Mouse (Mus musculus): Measurements from ENCODE around the gene Plekha8.

Plekha8 gene

DNA sequence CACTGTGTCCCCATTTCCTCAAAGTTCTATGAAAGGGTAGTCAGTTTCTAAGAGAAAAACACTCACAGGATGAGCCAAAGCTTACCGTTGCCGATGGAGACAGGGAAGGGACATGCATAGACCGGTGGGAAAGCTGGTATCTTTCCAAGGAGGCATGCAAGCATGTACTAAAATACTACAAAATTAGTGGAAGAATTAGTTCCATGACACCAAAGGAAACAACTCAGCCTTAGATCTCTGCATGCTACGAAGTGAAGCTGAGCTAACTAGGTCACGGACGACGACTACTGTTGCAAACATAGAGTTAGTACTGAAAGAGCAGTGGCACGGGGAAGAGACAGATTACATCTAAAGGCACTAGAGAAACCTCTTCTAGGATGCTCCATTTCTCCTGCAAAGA is 8.0 kb upstream of the Plekha8 start:
- no peak for DNase-seq (ENCODE audit: low read depth, low spot score)

DNA sequence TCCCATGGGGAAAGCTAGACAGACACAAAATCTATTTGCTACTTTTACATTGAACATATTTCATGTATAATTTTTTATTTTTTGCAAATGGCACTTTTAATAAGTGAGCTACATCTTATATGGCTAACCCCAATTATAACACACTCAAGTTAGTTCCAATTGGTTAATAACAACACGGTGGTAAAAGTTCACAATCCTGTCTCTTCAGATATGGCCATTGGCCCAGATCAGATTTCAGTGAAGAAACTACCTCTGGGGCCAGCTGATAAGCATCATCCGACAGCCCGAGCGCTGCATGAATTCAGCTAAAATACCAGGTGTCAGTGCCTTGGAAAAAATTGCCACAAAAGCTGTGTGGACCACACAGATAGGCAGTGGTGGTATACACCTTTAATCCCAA is 7.2 kb upstream of the Plekha8 start:
- no peak for DNase-seq (ENCODE audit: low read depth, low spot score)

DNA sequence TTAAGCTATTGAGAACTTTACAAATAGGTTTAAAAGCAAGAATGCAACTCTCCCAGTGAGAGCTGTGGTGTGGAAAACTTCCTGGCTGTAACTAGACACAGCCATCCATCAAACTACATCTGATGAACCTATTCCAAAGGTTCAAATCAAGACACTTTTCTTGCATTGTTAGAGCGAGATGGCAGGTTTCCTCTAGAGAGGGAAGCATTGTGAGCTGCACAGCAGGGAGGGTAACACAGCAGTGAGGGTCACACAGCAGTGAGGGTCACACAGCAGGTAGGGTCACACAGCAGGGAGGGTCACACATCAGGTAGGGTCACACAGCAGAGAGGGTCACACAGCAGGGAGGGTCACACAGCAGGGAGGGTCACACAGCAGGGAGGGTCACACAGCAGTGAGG is 6.7 kb upstream of the Plekha8 start:
- no peak for DNase-seq (ENCODE audit: low read depth, low spot score)

DNA sequence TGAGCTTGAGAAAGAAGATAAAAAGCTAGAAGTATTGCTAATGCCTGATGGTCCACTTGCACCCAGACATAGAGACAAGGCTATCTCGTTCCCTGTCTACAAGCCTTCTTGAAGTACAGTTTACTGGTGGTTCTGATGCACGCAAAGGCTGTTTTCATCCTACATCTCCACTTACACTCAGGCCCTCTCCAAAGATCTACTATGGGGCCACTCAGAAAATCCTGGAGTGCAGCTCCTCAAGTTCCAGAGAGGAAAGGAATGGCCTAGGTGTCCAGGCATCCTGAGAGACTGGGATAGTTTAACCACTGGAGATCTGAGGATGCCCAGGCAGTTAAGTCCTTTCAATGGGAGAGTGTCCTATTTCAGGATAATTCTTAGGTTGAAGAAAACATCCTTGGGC is 4.2 kb upstream of the Plekha8 start:
- DNase-seq (ENCODE audit: low read depth, low spot score): no peak

DNA sequence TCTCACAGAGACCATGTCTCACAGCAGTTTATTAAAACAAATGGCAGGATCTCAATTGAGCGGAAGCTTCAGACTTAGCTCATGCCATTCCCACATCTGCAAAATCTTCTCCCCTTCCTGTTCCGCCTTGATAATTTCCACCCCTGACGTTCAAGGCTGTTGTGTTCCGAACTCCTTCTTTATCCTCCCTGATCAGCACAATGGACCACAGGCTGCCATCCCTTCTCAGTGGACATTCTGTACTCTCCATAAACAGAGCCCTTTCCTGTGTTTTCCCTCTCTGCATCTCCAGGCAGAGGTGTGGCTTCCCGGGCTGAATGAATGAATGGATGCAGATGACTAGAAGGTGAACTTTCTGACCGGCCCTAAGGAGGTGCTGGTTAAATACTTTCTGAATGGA is 3.1 kb upstream of the Plekha8 start:
- no peak for DNase-seq (ENCODE audit: low read depth, low spot score)

DNA sequence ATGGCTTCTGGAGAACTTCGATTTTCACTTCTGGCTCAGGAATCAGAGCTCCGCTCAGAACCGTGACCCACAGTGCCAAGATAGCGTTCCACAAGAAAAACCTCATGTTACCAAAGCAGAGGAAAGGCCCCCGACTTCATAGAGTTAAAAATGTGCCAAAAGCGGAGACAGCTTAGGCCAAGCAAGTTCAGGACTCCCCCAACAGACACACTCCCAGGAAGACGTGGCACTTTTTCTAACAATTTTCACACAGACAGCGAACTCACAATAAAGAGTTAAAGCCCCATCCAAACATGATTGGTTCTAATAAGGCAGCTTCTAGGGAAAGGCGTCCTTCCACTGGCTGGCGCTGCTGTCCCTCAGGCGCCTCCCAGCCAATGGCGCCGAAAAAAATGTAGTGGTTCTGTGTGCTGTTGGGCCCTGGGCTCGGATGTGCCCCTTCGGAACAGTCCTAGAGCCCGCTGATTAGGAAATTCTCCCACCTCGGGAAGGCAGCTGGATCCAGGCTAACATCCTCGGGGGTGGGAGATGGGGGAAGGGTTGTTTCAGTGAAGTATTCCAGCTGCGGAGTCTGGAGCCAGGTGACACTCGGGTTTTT is 1.9 kb upstream of the Plekha8 start:
- peak; percentile 82 for DNase-seq (ENCODE audit: low read depth, low spot score)

DNA sequence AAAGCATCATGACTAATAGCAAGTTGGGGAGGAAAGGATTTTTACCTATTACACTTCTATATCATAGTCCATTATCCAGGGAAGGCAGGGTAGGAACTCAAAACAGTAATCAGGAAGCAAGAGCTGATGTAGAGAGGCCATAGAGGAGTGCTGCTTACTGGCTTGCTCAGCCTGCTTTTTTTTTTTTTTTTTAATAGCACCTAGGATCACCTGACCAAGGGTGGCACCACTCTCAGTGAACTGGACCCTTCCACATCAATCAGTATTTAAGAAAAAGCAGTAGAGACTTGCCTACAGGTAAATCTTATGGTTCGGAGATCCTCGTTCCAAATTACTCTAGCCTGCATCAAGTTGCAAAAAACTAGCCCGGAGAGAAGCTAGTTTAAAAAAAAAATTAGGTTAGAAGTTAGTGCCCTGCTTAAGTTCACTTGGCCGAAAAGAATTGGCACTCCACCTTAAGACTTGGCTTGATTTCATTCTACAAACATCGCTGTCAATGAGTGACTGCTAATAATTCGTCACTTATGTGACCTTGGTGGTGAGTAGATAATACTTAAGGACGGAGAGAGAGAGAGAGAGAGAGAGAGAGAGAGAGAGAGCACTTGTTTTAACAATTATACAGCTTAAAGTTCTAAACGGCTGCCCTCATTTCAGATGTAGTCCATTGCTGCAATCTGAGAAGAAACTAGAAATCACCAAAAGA is 994 bp upstream of the Plekha8 start:
- no peak for DNase-seq (ENCODE audit: low read depth, low spot score)

DNA sequence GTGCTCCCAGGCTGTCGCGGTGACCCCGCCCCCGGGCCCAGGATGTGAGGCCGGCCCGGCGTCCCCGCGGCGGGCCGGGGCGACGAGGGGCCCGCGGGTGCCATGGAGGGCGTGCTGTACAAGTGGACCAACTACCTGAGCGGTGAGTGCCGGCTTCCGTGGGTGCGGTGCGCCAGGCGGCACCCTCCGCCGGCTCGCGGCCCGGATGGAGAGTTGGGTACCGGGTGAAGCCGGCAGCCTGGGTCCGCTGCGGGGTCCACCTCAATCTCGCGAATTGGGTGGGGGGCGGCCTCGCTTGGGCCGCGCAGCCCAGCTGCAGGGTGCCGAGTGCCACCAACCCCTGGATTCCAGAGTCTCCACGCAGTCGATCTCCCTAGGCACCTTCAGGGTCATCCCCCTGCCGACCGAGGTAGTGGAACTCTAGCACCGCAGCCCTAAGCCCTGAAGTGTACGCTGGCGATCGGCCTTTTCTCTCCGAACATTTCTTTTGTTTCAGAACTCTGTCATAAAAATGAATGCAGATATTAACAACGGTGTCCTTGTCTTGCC is 493 bp downstream of the Plekha8 start:
- no peak for DNase-seq (ENCODE audit: low read depth, low spot score)

DNA sequence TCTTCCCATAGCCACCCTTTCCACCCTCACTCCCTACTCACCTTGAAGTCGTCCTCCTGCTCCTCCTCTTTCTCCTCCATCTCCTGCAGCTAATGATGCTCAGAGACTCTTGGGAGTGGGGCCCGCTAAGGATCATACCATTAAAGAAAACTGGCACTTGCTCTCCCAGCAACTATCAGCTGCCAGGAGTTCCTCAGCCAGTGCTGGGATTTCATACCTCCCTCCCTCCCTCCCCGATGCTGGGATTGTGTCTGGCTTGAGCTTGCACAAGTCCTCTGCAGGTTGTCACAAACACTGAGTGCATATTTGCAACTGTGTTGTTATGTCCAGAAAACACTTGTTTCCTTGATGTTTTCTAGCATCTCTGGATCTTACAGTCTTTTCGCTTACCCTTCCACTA is 2.3 kb downstream of the Plekha8 start, which contains the start of gene Fkbp14:
Gene Fkbp14 (minus strand): TSS at position 101 of the 400 bp plus-strand sequence.
- no peak for DNase-seq (ENCODE audit: low read depth, low spot score)

DNA sequence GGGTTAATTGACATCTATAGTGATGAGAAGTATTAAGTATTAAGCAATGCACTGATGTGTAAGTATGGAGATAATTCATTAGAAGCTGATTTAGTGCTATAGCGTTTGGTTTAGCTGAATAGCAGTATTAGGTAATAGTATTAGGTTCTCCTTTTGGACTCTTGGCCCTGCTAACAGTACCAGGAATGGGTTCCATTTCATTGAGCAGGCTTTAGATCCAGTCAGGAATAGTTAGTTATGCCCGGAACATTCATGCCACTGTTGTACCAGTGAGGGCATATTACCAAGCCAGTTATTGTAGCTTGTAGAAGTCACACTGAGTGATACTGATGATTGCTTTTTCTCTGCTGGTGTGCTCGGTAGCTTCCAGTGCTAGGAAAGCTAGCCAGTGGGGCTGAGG is 2.8 kb downstream of the Plekha8 start:
- no peak for DNase-seq (ENCODE audit: low read depth, low spot score)

DNA sequence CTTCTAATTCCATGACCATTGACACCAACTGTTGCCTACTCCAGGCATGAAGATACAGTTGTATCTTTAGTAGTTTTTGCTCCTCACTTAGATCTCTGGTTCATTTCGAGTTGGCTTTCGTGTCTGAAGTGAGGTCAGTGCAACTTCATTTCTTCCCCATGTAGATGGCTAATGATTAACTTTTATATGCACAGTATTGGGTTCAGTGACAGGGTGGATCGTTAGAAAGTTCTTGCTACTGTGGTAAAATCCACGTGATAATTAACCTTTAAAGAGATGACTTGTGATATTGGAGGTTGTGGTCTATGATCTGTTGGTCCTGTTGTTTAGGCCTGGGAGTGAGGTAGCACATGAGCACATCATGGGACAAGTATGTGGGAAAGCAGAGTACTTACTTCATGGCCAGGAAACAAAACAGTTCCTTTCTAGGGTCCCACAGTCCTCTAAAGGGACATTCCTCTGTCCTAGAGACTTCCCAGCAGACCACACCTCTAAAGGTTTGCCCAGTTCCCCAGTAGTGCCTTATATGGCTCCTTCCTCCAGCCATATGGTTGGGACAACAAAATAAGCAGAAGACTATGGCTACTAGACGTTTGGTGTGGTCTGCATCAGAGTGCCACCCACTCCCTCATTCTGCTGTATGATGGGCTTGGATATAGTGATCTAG is 5.9 kb downstream of the Plekha8 start:
- DNase-seq (ENCODE audit: low read depth, low spot score): no peak

DNA sequence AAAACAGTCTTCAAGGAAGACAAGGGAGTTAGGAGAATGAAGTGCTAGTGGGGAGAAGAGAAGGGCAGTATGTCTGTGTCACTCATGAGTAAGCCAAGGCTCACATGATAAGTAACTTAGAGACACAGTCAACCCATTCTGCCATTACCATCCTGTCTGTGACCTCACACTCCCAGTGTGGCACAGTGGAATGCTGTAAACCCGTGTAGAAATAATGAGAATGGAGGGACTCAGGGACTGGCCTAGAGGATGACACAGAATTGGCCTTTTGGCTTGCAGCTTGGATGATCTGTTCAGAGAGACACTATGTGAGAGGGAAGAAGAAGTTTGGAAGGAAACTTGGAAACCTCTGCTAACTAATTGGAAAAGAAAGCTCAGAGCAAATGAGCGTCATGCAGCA is 8.0 kb downstream of the Plekha8 start:
- DNase-seq (ENCODE audit: low read depth, low spot score): no peak

DNA sequence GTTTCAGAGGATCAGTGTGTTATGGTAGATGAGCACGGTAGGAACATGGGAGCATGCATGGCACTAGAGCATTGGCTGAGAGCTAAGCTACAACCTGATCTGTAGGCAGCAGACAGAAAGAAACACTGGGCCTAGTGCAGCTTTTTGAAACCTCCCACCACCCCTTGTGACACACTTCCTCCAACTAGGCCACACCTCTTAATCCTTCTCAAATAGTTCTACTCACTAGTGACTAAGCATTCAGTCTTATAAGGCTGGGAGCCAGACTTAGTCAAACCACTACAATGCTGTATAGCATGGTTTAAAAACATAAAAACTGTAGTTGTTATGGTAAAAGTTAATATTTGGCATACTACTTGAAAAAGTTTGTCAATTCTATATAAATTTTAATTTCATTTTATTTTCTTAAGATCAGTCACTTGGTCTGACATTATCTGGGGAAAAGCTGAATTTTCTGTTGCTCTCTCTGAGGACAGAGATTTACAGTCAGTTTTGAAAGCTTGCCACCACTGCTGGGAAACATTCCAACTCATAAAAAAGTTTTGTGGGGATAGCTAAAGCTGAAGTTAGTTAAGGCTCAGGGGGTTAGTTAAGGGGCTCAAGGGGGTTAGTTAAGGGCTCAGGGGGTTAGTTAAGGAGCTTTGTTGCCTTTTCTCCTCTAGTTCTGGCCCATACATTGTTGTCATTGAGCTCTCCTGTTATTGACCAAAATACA is 9.2 kb downstream of the Plekha8 start:
- DNase-seq (ENCODE audit: low read depth, low spot score): no peak

DNA sequence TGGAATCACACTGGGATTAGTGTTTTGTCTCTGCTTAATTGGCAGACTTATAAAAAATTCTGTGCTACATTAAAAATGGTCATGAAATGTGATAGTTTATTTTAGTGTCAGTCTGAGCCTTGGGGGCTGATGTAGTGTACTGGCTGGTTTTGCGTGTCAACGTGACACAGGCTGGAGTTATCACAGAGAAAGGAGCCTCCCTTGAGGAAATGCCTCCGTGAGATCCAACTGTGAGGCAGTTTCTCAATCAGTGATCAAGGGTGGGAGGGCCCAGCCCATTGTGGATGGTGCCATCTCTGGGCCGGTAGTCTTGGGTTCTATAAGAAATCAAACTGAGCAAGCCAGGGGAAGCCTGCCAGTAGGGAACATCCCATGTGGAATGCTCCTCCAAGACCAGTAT is 11.3 kb downstream of the Plekha8 start:
- no peak for DNase-seq (ENCODE audit: low read depth, low spot score)

DNA sequence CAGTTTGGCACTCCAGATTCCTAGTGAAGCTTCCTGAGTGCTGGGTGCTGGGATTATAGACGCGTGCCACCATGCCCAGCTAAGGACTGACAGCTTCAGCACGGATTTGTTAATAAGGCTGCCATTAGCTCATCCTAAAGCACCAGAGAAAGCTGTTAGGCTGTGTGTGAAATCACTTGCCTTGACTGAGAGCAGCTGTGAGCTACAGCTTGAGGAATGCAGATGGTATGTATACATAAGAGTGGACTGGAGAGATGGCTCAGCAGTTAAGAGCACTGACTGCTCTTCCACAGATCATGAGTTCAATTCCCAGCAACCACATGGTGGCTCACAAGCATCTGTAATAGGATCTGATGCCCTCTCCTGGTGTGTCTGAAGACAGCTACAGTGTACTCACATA is 22.5 kb downstream of the Plekha8 start:
- no peak for DNase-seq (ENCODE audit: low read depth, low spot score)

DNA sequence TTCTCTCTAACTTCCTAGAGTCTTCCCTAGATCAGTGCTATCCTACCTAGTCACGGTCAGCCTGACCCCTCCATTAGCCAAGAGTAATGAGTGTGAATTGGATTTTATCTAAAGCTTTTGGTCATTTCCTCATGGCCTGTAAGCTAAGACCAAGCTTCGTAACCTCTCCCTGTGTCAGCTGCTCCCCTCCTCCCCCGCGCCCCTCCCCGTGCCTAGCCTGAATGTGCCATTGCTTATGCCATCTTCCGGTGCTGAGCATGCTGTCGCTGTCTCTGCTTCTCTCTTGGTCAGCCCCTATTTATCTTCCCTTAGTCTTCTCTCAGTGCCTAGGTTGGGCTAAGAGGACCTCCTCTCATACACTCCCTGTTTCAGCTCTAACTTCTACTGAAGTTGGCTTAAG is 24.6 kb downstream of the Plekha8 start:
- DNase-seq (ENCODE audit: low read depth, low spot score): no peak

DNA sequence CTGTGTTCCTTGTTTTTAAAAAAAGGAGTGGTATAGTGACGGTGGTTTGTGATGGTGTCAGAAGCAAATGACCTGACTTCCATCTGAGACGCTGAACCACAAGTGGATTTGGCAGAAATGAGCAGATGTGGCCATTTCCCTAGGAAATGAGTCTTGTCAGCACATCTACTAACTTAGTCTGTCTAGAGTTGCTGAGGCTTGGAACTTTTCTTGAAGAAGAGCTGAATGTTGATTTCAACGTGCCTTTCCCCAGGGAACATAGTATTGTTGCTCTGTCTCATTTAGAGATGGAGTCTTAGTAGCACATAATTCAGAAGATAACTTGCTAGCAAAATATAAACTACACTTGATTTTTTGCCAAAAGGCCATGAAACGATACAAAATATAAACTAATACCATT is 25.4 kb downstream of the Plekha8 start:
- no peak for DNase-seq (ENCODE audit: low read depth, low spot score)

DNA sequence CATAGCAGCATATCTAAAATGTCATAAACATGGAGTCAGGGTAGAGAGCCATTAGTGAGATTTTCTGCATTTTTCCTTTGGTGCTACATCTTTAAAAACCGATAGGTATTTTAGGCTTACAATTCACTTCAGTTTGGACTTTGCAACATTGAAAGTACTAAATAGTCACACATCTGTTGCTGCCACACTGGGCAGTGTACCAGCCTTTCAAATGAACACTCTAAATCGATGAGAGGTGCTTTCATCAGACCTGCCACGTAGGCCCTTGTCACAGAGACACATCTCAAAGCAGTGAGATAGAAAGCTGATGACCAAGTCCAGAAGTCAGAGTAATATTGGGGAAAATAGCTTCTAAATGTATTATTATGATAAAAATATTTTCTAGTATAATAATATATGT is 33.5 kb downstream of the Plekha8 start:
- DNase-seq (ENCODE audit: low read depth, low spot score): no peak

DNA sequence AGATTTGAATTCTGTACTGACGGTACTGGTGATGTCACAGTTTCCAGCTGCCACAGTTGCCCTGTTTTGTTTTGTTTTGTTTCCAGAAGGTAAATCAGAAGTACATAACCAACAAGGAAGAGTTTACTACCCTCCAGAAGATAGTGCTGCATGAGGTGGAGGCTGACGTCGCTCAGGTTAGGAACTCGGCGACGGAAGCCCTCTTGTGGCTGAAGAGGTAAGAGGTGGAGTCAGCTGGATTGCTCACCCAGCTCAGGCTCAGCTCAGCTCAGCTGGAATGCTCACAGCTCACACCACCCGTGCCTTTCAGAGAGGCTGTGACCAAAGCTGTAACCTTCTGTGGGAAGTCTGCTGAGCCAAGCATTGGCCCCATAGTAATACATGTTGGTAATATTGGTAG is 34.8 kb downstream of the Plekha8 start:
- peak; percentile 29 for DNase-seq (ENCODE audit: low read depth, low spot score)

DNA sequence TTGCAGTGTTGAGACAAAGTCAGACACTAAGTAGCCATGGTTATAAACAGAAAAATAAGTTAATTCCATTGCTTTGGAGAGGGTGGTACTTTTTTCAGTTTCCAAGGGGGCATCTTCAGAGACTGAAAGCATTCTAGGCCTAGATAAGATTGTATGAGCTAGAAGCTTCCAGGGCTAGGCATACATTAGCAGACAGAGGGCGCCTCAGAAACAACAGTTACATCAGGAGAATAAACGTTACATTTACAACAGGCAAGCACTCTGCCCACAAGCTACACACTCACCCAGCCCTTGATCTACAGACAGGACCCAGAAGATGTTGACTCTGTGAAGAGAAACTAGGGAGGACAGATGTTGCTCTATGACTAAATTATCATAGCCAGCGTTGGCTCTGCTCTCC is 36.6 kb downstream of the Plekha8 start:
- peak; percentile 18 for DNase-seq (ENCODE audit: low read depth, low spot score)

DNA sequence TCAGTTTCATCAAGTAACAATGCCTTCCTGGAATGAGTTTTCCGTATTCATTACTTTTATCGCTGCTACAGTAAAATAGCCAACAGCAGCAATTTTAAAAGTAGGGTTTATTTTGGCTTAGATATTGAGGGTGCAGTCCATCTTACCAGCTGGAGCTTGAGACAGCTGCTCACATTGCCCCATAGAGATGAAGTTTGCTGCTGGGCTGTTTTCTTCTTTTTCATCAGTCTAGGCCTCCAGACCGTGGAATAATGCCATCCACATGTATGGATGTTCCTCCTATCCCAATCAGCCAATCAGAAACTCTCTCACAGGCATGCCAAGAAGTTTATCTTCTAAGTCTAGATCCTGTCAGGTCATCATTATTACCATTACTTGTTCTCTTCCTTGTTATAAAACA is 45.0 kb downstream of the Plekha8 start:
- DNase-seq (ENCODE audit: low read depth, low spot score): no peak

DNA sequence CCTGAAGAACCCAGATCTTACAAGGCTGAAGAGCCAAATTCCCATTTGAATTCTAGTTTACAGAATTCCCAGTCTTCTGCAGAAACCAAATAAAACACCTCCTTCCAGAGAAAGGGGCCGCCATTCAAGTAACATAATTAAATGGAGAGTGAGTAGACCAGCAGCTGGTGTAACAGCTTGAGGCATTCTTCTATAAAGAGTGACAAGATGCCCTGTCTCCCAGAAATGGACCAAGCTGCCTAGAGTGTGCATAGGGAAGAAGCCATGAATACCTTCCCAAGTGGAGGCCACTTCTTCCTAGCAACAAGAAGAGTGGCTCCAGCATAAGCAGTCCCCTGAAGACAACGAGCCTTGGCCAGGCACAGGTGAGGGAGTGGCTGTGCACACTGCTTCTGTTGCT is 47.0 kb downstream of the Plekha8 start:
- no peak for DNase-seq (ENCODE audit: low read depth, low spot score)
